Mouse (Mus musculus): ENCODE results near the gene Tyro3. TPM values are rescaled to one million over a fixed set of nuclear protein-coding genes. Genes with fewer than 3 reads are reported as not detected.

Tyro3 gene
- 0.64 TPM in 1 of 2 replicates, not detected in the other for polyA plus RNA-seq (2012; ENCODE audit: insufficient read depth, low replicate concordance)

GRCm38 (mm10) chr2:119797279-119797783 lies at the start of gene Tyro3:
Tyro3 (plus strand) TSS chr2:119797733.
- H3K27me3 ChIP-seq (replicated peaks) = peaks cover 73% of the 10 kb centered on the region
- H3K9me3 ChIP-seq = no peaks in the 10 kb centered on the region
- H3K4me1 ChIP-seq = peaks cover 42% of the 10 kb centered on the region
- TF ChIP-seq FLI1 (IDR thresholded peaks at IDR 0.05; ENCODE audit: low read length) (no peak), GATA1 (IDR thresholded peaks at IDR 0.05; ENCODE audit: borderline replicate concordance, low read length) (no peak)
- H3K4me3 ChIP-seq (replicated peaks) = peak within 1 kb of the TSS; percentile 17
- H3K36me3 ChIP-seq (replicated peaks; ENCODE audit: low read length) = no peaks in the 10 kb centered on the region

DNA sequence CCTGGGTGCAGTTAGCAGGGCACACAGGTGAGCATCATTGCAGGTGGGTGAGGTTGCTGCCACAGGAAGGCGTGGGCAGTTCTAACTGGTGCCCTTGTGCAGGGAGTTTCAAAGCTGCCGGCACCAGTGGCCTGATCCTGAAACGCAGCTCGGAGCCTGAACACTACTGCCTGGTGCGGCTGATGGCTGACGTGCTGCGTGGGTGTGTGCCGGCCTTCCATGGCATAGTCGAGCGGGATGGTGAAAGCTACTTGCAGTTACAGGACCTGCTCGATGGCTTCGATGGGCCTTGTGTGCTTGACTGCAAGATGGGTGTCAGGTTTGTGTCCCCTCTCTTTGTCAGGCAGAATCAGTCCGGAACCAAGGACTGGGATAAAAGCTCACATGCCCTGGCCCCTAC lies 48.3 kb upstream of the Tyro3 start:
- no peaks in the 10 kb centered on the region for H3K9me3 ChIP-seq
- peak overlapping the region; percentile 24 for H3K4me3 ChIP-seq (replicated peaks)
- TF ChIP-seq GATA1 (IDR thresholded peaks at IDR 0.05; ENCODE audit: borderline replicate concordance, low read length) = no peak
- no peak for TF ChIP-seq FLI1 (IDR thresholded peaks at IDR 0.05; ENCODE audit: low read length)
- no peaks in the 10 kb centered on the region for H3K36me3 ChIP-seq (replicated peaks; ENCODE audit: low read length)
- peaks cover 78% of the 10 kb centered on the region for H3K27me3 ChIP-seq (replicated peaks)
- peaks cover 9% of the 10 kb centered on the region for H3K4me1 ChIP-seq

GRCm38 (mm10) chr2:119757601-119758100 lies 39.9 kb upstream of the Tyro3 start:
- Histone ChIP-seq H3K4me3 (replicated peaks) (peak overlapping the region; percentile 93), H3K9me3 (no peaks in the 10 kb centered on the region), H3K4me1 (peaks cover 35% of the 10 kb centered on the region), H3K36me3 (replicated peaks; ENCODE audit: low read length) (peaks cover 4% of the 10 kb centered on the region), H3K27me3 (replicated peaks) (peaks cover 82% of the 10 kb centered on the region)
- TF ChIP-seq FLI1 (IDR thresholded peaks at IDR 0.05; ENCODE audit: low read length) (no peak), GATA1 (IDR thresholded peaks at IDR 0.05; ENCODE audit: borderline replicate concordance, low read length) (no peak)

DNA sequence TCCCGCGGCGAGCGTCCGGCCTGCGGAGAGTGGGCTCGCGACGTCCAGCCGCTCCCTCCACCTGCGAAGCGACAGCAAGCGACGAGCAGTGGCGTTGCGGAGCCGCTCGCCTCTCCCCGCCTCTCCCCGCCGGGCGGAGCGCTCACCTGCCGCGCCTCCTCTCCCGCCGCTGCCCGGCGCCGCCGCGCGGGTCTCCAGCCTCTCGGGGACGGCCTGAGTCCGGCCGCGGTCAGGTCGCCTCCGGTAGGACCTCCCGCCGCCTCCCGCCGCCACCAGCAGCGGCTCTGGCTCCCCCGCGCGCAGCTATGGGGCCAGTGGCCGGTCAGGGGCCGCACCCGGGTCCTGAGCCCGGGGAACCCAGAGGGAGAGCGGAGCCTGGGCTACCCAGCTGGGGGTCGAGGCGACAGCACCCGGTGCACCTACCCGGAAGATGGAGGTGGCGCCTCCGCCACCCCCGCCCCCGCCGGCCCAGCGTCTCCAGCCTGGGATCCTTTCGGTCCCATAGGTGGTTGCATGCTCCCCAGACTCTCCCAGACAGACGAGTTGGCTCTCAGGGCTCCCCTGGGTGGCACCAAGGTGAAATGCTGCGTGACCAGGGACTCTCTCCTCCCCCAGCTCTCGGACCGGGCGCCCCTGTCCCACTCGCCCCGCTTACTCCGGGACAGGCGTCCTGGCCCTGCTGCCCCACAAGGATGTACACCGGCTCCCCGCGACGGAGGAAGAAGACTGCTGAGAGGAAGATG lies 39.3 kb upstream of the Tyro3 start:
- H3K4me3 ChIP-seq (replicated peaks) = peak overlapping the region; percentile 93

GRCm38 (mm10) chr2:119758844-119759835 lies 38.4 kb upstream of the Tyro3 start:
- Histone ChIP-seq H3K27me3 (replicated peaks) (peaks cover 67% of the 10 kb centered on the region), H3K4me3 (replicated peaks) (peak overlapping the region; percentile 93), H3K9me3 (no peaks in the 10 kb centered on the region), H3K36me3 (replicated peaks; ENCODE audit: low read length) (peaks cover 13% of the 10 kb centered on the region), H3K4me1 (peaks cover 35% of the 10 kb centered on the region)
- TF ChIP-seq GATA1 (IDR thresholded peaks at IDR 0.05; ENCODE audit: borderline replicate concordance, low read length) = no peak
- no peak for TF ChIP-seq FLI1 (IDR thresholded peaks at IDR 0.05; ENCODE audit: low read length)

More for the DNA sequence above, 39.3 kb upstream of the Tyro3 start:
- Histone ChIP-seq H3K9me3 (no peaks in the 10 kb centered on the region), H3K36me3 (replicated peaks; ENCODE audit: low read length) (peaks cover 4% of the 10 kb centered on the region), H3K27me3 (replicated peaks) (peaks cover 76% of the 10 kb centered on the region), H3K4me1 (peaks cover 35% of the 10 kb centered on the region)
- TF ChIP-seq FLI1 (IDR thresholded peaks at IDR 0.05; ENCODE audit: low read length) (no peak), GATA1 (IDR thresholded peaks at IDR 0.05; ENCODE audit: borderline replicate concordance, low read length) (no peak)

DNA sequence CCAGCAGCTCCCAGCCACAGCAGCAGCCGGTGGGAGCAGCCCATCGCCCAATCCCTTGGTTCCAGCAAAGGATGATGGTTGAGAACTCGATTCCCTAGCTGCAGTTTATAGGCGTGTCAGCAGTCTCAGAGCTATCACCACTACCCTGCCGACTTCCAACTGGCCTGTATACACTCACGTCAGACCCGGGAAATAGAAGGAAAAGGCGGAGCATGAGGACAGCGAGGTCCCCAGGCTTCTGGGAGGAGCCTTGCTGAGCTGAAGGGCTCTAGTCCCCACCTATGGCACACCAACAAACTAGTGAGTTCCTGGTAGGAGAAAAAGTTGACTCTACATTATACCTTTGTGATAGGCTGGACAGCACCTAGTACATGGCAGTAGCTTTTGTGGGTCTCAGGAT lies 37.3 kb upstream of the Tyro3 start, which contains the start of gene Ltk:
TSS of gene Ltk (minus strand) at position 181 of the 400 bp plus-strand sequence.
- peak within 1 kb of the TSS; percentile 93 for H3K4me3 ChIP-seq (replicated peaks)
- H3K27me3 ChIP-seq (replicated peaks) = peaks cover 56% of the 10 kb centered on the region
- peaks cover 35% of the 10 kb centered on the region for H3K4me1 ChIP-seq
- peaks cover 21% of the 10 kb centered on the region for H3K36me3 ChIP-seq (replicated peaks; ENCODE audit: low read length)
- H3K9me3 ChIP-seq = no peaks in the 10 kb centered on the region
- TF ChIP-seq FLI1 (IDR thresholded peaks at IDR 0.05; ENCODE audit: low read length) = no peak
- no peak for TF ChIP-seq GATA1 (IDR thresholded peaks at IDR 0.05; ENCODE audit: borderline replicate concordance, low read length)

- H3K9me3 ChIP-seq = no peaks in the 10 kb centered on the region
- H3K27me3 ChIP-seq (replicated peaks) = peaks cover 42% of the 10 kb centered on the region
- TF ChIP-seq GATA1 (IDR thresholded peaks at IDR 0.05; ENCODE audit: borderline replicate concordance, low read length) (no peak), FLI1 (IDR thresholded peaks at IDR 0.05; ENCODE audit: low read length) (no peak)
These were observed 35.3 kb upstream of the Tyro3 start for GRCm38 (mm10) chr2:119762276-119762675.

DNA sequence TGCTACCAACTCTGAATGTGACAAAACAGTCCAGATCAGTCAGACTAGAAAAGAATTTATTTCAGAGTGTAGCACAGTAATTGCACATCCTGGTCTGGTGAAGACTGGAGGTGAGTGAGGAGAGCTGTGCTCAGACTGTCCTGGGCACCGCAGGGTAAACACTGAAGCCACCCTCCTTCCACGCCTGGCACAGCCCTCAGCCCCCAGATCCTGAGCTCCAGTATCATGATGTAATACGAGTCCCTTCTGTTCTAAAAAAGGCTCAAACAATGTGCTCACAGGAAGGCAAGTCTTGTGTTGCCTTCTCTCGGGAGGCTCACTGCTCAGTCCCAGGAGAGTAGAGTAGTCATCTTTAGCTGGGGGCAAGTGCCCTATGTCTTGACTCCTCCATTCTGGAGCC lies 33.6 kb upstream of the Tyro3 start:
- TF ChIP-seq FLI1 (IDR thresholded peaks at IDR 0.05; ENCODE audit: low read length) = no peak
- TF ChIP-seq GATA1 (IDR thresholded peaks at IDR 0.05; ENCODE audit: borderline replicate concordance, low read length) = no peak
- no peak overlapping the region for H3K4me3 ChIP-seq (replicated peaks)
- peaks cover 41% of the 10 kb centered on the region for H3K36me3 ChIP-seq (replicated peaks; ENCODE audit: low read length)
- peaks cover 18% of the 10 kb centered on the region for H3K4me1 ChIP-seq
- H3K9me3 ChIP-seq = no peaks in the 10 kb centered on the region
- H3K27me3 ChIP-seq (replicated peaks) = peaks cover 26% of the 10 kb centered on the region

More at GRCm38 (mm10) chr2:119762276-119762675, 35.3 kb upstream of the Tyro3 start:
- Histone ChIP-seq H3K4me1 (peaks cover 35% of the 10 kb centered on the region), H3K36me3 (replicated peaks; ENCODE audit: low read length) (peaks cover 30% of the 10 kb centered on the region), H3K4me3 (replicated peaks) (no peak overlapping the region)

- no peak for TF ChIP-seq FLI1 (IDR thresholded peaks at IDR 0.05; ENCODE audit: low read length)
- Histone ChIP-seq H3K36me3 (replicated peaks; ENCODE audit: low read length) (peaks cover 74% of the 10 kb centered on the region), H3K9me3 (no peaks in the 10 kb centered on the region), H3K4me3 (replicated peaks) (no peak overlapping the region), H3K27me3 (replicated peaks) (no peaks in the 10 kb centered on the region), H3K4me1 (no peaks in the 10 kb centered on the region; the same call in 1 of the 2 replicates)
These were observed 30.3 kb upstream of the Tyro3 start for GRCm38 (mm10) chr2:119767246-119767645.
